Mouse (Mus musculus): Measurements from ENCODE around the gene Cntnap1. TPM values are rescaled to one million over a fixed set of nuclear protein-coding genes. Genes with fewer than 3 reads are reported as not detected.
A peak's percentile ranks its signal among the peaks of the same experiment; 100 is the strongest.

Cntnap1 gene
- total RNA-seq, 2 experiments from 2014 or later = 1.8 to 2.1 TPM

DNA sequence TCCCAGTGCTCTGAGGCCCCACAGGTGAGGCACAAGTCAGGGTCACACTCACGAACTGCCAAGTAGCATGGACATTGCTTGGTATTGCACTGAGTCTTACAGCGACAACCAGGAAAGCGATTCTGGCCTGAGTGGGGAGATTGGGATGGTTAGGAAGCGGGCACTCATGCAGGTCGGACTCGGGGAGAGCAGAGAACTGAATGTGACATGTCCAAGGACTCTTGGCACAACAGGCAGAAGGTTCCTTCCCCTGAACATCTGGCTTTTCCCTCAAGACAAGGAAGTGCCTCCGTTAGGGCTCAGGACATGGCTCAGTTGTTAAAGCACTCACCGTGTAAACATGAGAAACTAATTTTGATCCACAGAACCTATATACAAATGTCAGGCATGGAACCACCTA, 25.2 kb downstream of the Cntnap1 start:
- intact Hi-C loops (cut with DNase I) = no loop called here
- DNase-seq = no peak

GRCm38 (mm10) chr11:101196175-101196574, 25.9 kb downstream of the Cntnap1 start:
- intact Hi-C loops (cut with DNase I) = no loop called here

GRCm38 (mm10) chr11:101199555-101199954, 29.2 kb downstream of the Cntnap1 start:
- intact Hi-C loops (cut with DNase I) = no loop called here
- no peak for DNase-seq

More at GRCm38 (mm10) chr11:101196175-101196574, 25.9 kb downstream of the Cntnap1 start:
- DNase-seq = no peak

- peak in 1 of 2 experiments; percentile 65 for DNase-seq
- intact Hi-C loops (cut with DNase I) = no loop called here
These were observed 30.7 kb downstream of the Cntnap1 start for GRCm38 (mm10) chr11:101200986-101201385.

- intact Hi-C loops (cut with DNase I) = loop anchor here (1.0 to 5.0 kb wide), 3 partner anchors 36 to 185 kb away; partner anchors contain the start of gene Becn1
- DNase-seq = peak; percentile 71 to 82
These were observed 41.6 kb downstream of the Cntnap1 start for GRCm38 (mm10) chr11:101211970-101212369.

DNA sequence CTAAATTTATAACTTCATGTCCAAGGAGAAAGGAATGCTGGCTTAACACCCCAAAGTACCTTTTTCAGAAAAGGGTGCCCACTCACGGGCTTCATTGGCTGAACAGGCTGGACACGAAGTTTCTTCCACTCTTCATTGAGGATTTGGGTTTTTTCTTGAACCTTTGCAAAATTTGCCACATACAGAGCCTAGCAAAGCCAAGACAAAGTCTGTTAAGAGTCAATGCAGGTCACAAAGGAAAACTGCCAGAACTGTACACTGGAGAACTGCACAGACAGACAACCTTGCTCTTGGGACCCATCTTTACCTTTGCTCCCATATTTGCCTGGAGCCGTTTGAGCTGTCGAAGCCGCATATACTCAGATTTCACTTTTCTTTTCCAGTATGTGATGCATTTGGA, 46.6 kb downstream of the Cntnap1 start:
- intact Hi-C loops (cut with DNase I) = no loop called here

DNA sequence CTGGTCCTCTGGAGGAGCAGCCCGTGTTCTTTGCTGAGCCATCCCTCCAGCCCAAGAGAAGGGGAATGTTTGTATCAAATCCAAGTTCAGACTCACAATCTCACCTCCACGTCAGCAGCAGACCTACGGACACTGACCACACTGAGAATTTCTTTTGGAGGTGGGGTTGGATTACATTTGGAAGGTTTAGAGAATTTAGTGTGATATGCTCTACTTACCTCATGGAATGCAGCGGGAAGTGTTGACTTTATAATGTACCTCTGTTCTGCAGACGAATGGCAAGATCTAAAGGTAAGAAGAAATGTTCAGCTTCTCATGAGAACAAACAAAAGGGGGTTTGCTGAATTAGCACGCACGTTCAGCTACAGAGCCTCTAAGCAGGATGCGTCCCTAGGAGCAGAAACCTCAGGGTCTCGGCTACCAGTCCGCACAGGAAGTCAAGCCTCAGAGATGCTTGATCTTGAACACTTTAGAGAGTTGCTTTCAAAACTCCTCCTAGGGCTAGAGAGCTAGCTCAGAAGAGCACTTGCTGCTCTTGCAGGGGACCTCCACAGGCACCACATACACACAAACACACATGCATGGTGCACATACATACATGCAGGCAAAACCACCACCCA, 48.2 kb downstream of the Cntnap1 start:
- intact Hi-C loops (cut with DNase I) = no loop called here

More for the DNA sequence above, 46.6 kb downstream of the Cntnap1 start:
- DNase-seq = no peak

GRCm38 (mm10) chr11:101220853-101221252, 50.5 kb downstream of the Cntnap1 start:
- intact Hi-C loops (cut with DNase I) = no loop called here
- DNase-seq = no peak

More for the DNA sequence above, 48.2 kb downstream of the Cntnap1 start:
- DNase-seq = no peak

DNA sequence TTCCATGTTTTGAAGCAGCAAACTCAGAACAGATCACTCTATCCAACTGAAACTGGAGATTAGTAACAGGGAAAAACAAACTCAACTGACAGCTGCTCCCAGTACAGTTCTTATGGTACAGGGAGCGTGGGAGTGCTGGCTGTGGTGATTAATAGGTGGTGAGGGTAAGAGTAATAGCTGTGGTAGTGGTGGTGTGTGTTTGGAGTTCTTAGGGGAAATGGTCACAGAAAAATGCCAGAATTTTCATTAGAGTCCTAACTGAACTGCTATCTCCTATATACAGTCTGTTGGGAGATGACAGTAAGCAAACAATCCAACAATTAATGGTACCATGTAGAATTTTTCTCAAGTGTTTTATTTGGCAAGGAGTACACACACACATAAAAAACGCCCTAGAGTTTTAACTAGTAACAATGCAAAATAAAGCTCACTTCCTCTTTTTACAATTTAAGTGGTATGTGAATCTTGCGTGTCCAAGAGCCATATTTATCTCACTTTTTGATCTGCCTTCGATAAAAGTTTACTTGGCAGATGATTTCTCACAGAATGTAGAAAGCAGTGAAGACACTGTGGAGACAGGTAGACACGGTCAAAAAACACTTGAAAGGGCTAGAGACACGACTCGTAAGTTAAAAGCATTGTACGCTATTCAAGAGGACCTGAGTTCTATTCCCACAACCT, 51.1 kb downstream of the Cntnap1 start:
- intact Hi-C loops (cut with DNase I) = no loop called here
- DNase-seq = no peak

- no peak for DNase-seq
- intact Hi-C loops (cut with DNase I) = no loop called here
These were observed 54.0 kb downstream of the Cntnap1 start for GRCm38 (mm10) chr11:101224337-101224736.

DNA sequence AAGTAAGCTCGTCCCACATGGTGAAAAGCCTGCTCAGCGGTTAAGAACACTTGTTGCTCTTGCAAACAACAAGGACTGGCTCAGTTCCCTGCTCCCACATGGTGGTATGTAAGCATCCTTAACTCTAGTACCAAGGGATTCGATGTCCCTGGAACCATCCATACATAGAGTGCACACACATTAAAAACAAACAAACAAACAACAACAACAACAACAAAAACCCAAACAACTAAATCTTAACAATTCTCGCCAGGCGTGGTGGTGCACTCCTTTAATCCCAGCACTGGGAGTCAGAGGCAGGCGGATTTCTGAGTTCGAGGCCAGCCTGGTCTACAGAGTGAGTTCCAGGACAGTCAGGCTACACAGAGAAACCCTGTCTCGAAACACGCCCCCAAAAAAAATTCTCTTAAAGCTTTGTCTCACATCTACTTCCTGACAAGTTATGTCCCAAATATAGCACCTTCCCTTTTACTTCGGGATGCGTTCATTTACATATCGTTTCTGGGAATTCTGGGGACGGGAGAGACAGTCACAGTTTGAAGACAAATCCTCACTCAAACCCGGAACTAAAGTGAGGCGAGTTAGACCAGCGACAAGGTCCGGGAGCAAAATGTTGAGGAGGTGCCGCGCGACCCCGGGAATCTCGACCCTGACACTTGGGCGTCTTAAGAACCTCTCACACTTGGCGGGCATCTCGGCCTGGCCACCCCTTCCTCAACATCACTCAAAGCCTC, 55.2 kb downstream of the Cntnap1 start:
- intact Hi-C loops (cut with DNase I) = loop anchor here (1.0 kb wide), 1 partner anchor 23 kb away; no protein-coding TSS in a partner anchor
- peak in 1 of 2 experiments; percentile 14 for DNase-seq

- DNase-seq = peak; percentile 92 to 93
- intact Hi-C loops (cut with DNase I) = loop anchor here (1.0 kb wide), 1 partner anchor 22 kb away; no protein-coding TSS in a partner anchor
These were observed 55.9 kb downstream of the Cntnap1 start, which contains the start of gene Ezh1 for GRCm38 (mm10) chr11:101226065-101226701. Ezh1 (minus strand) TSS chr11:101226463.

- peak; percentile 36 to 52 for DNase-seq
- intact Hi-C loops (cut with DNase I) = no loop called here
These were observed 59.1 kb downstream of the Cntnap1 start for GRCm38 (mm10) chr11:101229361-101229900.

- intact Hi-C loops (cut with DNase I) = loop anchor here (2.0 kb wide), 1 partner anchor 17 kb away; the partner anchor contains the start of gene Ramp2
- DNase-seq = peak; percentile 64 to 65
These were observed 59.8 kb downstream of the Cntnap1 start for GRCm38 (mm10) chr11:101230061-101230511.

DNA sequence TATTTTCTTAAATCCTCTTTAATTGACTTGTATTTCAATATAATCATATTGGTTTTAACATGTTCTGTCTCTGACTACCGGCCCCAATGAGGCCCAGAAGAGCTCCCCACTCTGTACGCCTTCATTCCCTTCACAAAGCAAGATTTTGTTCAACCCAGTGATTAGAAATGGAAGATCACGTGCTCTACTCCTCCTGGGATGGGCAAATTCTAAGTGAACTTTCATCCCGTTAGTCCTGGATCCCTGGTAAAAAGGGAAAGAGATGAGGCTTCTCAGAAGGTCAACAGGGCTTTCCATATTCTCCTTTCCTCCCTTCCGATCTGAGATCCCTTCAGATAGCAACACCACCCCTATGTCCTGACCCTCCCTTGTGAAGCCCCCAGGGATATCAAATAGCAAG, 60.2 kb downstream of the Cntnap1 start:
- DNase-seq = no peak
- intact Hi-C loops (cut with DNase I) = loop anchor here (2.0 kb wide), 1 partner anchor 16 kb away; the partner anchor contains the start of gene Ramp2

- peak; percentile 84 to 85 for DNase-seq
- intact Hi-C loops (cut with DNase I) = loop anchor here (2.0 kb wide), 1 partner anchor 16 kb away; the partner anchor contains the start of gene Ramp2
These were observed 60.9 kb downstream of the Cntnap1 start for GRCm38 (mm10) chr11:101230991-101231871.

DNA sequence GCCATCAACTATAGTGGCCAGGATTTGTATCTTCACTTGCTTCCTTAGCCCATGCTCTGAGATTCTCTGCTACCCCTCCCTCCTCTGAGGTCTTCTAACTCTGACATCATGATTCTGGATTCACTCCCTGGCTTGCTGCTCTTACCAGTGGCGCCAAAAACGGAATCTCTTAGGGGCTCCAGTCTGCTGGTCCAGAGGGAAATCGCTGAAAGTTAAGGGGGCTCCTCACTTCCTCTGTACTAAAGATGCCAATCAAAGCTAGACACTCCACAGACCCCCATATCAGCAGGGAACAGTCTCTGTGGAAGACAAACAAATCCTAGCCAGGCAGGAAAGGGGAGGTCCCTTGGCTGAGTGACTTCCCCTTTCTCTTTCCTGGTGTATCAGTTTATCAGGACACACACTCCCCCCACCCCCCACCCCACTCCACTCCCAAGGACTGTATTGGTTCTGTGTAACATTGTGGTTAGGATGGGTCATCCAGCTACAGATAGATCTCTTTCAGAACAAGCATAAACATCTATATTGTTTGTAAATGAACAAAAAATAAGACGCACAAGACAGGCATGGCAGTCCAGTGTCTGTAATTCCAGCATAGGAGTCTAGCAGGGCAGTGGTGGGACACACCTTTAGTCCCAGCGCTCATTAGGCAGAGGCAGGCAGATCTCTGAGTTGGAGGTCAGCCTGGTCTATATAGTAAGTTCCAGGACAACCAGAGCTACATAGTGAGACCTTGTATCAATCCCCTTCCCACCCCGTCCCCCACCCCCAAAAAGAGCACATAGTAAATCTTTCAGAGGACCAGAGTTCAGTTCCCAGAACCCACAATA, 61.9 kb downstream of the Cntnap1 start:
- DNase-seq = peak; percentile 75 to 78
- intact Hi-C loops (cut with DNase I) = no loop called here

GRCm38 (mm10) chr11:101233240-101233639, 62.9 kb downstream of the Cntnap1 start:
- intact Hi-C loops (cut with DNase I) = no loop called here

More at GRCm38 (mm10) chr11:101233240-101233639, 62.9 kb downstream of the Cntnap1 start:
- DNase-seq = no peak

Measured in heart, postnatal 10 days (tissue).